Mouse (Mus musculus) gastrocnemius, adult 2 months (tissue): ENCODE measurements at regions not wholly inside any gene's neighbourhood (a gene's known extent, or its start where the extent isn't known, plus 50 kb on each side); places are given as distances from the start of the nearest gene placed in this dataset.

Source experiments
- DNase-seq: peaks from one replicate; pipeline ENCODE4 v3.0.0; 2022
- H3K27ac ChIP-seq: fragments of 200-600 bp; 2 replicates; pipeline ENCODE4 v1.8.1; 2022; ENCODE audit warnings: mild to moderate bottlenecking
- H3K4me3 ChIP-seq: fragments of 200-600 bp; 2 replicates; pipeline ENCODE4 v1.8.1; 2022; ENCODE audit warnings: mild to moderate bottlenecking, moderate library complexity
- CTCF ChIP-seq: fragments of 200-600 bp; IDR thresholded peaks from 2 replicates; pipeline ENCODE4 v1.8.1; 2022; ENCODE audit warnings: antibody characterized with exemption, mild to moderate bottlenecking, moderate library complexity
- intact Hi-C: fragments of 180-260 bp; cut with DNase I; formaldehyde crosslinking; loops from one replicate; pipeline ENCODE4 v1.15.1; 2025

DNA sequence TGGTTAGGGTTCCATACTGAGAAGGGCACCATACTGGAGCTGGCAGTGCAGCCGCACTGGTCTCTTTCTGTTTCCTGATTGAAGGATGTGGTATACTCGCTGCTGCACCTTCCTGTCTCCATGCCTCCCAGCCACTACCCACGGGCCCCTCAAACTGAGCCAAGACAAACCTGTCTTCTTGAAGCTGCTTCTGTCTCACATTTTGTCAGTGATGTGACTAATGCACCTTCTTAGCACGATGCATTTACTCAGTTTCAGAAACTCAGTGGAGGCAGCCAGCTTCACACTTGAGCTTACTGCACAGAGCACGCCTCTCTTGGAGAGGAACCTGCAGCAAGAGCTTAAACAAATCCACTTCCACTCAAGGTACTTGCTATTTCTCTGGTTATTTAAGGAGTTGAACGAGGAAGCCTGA is 293.6 kb downstream of the Spry2 start:
- TF ChIP-seq CTCF: no peak
- DNase-seq: no peak
- Histone ChIP-seq H3K4me3 (no peak overlapping the region), H3K27ac (no peak overlapping the region)
- intact Hi-C loops: no loop called here

DNA sequence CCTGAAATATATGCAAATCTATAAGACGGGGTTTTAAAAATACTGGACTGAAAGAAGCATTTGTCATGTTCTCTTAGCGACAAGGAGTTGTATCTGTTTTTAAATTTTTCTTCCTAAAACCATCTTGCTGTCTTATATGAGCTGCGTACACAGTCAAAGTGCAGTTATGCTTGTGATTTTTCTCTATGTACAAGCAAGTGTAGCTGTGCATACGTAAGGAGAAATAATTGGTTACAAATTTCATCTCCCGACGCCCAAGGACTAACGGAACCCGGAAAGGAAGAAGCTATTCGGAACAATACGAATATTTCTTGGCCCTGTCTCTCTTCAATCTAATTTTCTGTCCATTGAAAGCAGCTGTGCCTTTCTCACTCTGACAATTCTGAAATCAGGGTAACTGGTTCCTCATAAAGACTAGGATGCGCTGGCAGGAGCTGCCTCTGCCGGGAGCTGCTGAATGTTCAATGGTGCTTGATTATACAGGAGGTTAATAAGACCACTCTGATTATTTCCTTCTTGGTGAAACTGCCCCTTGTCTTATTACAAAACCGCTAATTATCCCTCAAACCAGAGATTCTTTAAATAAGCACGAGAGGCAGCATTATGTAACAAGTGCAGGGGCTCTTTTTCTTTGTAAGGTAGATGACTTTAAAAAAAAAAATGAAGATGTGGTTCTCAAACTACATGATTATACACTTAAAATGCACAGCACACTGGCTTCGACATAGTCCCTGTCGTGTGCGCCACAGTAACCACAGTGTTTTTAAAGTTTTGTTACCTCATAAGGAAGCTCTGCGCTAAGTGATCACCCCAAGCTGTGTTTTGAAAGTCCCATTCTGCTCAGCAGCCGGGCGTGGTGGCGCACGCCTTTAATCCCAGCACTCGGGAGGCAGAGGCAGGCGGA is 296.8 kb downstream of the Spry2 start:
- intact Hi-C loops: no loop called here
- no peak for TF ChIP-seq CTCF
- no peak for DNase-seq

GRCm38 (mm10) chr14:105589751-105590150 is 306.9 kb downstream of the Spry2 start:
- no peak for DNase-seq
- H3K4me3 ChIP-seq: peak overlapping the region; percentile 19; the same call in 1 of the 2 replicates
- intact Hi-C loops: no loop called here
- H3K27ac ChIP-seq: no peak overlapping the region
- no peak for TF ChIP-seq CTCF

More for the DNA sequence above, 296.8 kb downstream of the Spry2 start:
- Histone ChIP-seq H3K27ac (no peak overlapping the region), H3K4me3 (no peak overlapping the region)

GRCm38 (mm10) chr14:105589261-105589660 is 307.4 kb downstream of the Spry2 start:
- H3K27ac ChIP-seq: peak overlapping the region; percentile 48; the same call in 1 of the 2 replicates
- TF ChIP-seq CTCF: no peak
- H3K4me3 ChIP-seq: peak overlapping the region; percentile 19
- DNase-seq: no peak
- intact Hi-C loops: no loop called here

- DNase-seq: no peak
- no peak for TF ChIP-seq CTCF
- H3K4me3 ChIP-seq: no peak overlapping the region
- intact Hi-C loops: no loop called here
- H3K27ac ChIP-seq: peak overlapping the region; percentile 48
Observed at GRCm38 (mm10) chr14:105588391-105589163, 308.0 kb downstream of the Spry2 start.

- DNase-seq: no peak
- Histone ChIP-seq H3K27ac (no peak overlapping the region), H3K4me3 (no peak overlapping the region)
- intact Hi-C loops: no loop called here
- TF ChIP-seq CTCF: no peak
Observed at GRCm38 (mm10) chr14:105588029-105588390, 308.6 kb downstream of the Spry2 start.

GRCm38 (mm10) chr14:105584632-105585031 is 312.0 kb downstream of the Spry2 start:
- Histone ChIP-seq H3K27ac (no peak overlapping the region), H3K4me3 (no peak overlapping the region)
- TF ChIP-seq CTCF: no peak
- no peak for DNase-seq
- intact Hi-C loops: no loop called here

DNA sequence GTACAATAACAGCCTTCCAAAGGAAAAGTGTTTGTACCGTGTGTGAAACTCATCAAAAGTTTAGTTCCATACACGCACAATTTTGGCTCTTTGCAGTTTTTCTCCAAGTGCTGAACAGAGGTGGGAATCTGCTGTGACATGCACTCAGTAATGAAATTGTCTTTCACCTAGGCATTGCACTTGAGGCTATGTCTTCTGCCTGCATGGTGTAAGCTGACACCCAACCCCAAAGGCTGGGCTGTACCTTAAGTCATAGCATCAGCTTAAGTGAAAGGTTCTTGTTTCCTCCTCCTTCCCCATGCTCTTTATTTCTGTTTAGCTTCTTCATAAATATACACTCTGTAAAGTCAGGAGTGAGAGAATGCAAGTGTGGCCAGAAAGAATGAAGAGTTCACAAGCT is 313.1 kb downstream of the Spry2 start:
- intact Hi-C loops: no loop called here
- DNase-seq: no peak
- TF ChIP-seq CTCF: no peak
- Histone ChIP-seq H3K27ac (no peak overlapping the region), H3K4me3 (no peak overlapping the region)

GRCm38 (mm10) chr14:105576266-105576665 is 317.9 kb downstream of the Ndfip2 start:
- H3K4me3 ChIP-seq: no peak overlapping the region
- TF ChIP-seq CTCF: no peak
- intact Hi-C loops: no loop called here

DNA sequence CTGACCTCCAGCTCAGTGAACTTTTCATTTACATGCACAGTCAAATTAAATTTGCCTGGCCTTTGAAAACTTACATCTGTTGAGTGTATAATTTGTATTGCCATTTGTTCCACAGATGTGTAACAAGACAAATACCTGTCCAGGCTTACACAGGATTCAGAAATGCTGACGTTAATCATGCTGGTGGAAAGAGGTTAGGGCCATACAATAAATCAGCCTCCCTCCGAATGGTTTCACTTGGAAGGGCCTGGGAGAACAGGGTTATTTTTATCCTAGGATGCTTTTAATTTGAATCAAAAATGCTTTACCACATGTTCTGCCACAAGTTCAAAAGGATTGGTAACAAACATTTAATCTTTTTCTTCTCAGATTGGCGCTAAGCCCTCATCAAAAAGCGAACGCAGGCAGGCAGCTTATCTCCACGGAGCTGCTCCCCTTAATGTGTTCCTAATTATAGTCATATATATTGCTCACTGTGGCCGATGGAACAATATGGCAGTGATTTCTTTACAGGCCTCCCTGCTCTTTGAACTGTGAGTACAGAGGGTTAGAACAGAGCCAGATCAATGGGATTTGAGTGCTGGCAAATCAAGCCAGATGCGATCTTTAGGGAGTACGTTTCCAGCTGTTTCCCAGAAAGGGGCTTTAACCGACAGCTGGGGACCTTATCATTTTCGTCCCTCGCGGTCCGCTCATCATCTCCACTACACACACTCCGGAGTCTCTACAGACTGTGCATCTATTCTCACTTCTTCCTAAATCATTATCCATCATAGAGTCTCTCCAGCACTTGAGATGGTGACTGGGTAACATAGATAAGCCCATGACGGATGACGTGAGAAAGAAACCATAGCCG is 313.9 kb downstream of the Ndfip2 start:
- intact Hi-C loops: no loop called here
- no peak for DNase-seq
- TF ChIP-seq CTCF: no peak
- Histone ChIP-seq H3K27ac (no peak overlapping the region), H3K4me3 (no peak overlapping the region)

More at GRCm38 (mm10) chr14:105576266-105576665, 317.9 kb downstream of the Ndfip2 start:
- DNase-seq: no peak
- no peak overlapping the region for H3K27ac ChIP-seq

DNA sequence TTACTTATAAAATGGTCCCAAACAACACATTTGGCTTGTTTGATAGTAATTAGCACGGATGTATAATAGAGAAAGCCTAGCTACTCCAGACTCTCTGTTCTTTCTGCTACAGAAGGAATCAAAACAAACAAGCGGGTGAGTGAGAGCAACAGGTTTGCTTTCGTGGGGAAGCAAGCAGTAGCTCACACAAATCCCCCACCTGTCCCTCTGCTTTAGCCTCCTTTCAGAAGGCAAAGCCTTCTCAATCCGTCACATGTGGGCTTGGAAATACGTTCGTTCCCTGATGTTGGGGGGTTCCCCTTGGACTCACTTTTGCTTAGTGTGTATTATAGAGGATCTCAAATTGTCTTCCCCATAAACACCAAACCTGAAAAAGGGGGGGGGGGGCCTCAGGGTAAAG is 311.8 kb downstream of the Ndfip2 start:
- Histone ChIP-seq H3K27ac (no peak overlapping the region), H3K4me3 (no peak overlapping the region)
- intact Hi-C loops: no loop called here
- TF ChIP-seq CTCF: no peak
- DNase-seq: no peak

- intact Hi-C loops: loop anchor here (10.0 kb wide), 1 partner anchor 169 kb away; no protein-coding TSS in a partner anchor
- TF ChIP-seq CTCF: no peak
- peak overlapping the region; percentile 3; the same call in 1 of the 2 replicates for H3K4me3 ChIP-seq
- no peak for DNase-seq
- no peak overlapping the region for H3K27ac ChIP-seq
Observed at GRCm38 (mm10) chr14:105565827-105566226, 307.5 kb downstream of the Ndfip2 start.
